Mouse (Mus musculus): ENCODE data around the gene Nnmt.

DNA sequence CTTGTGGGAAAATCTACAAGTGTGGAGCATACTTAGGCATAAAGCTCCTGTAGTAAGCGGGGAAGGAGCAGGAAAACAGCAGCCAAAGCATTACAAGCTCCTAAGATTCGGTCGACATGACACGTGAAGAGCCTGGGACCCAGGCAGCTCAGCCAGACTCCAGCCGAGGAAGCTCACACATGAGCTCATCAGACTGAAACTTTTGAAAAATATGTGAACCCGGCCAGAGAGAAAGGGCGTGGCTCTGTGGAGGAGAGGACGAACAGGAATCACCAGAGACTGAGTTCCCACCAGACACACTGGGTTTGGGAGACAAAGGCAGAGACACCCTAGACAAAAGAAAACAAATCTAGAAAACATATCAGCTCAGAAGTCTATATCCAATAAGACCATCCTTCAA lies 35.9 kb upstream of the Nnmt start:
- TF ChIP-seq POLR2A (IDR thresholded peaks at IDR 0.05; ENCODE audit: low read depth, low read length): no peak
- TF ChIP-seq CTCF (conservative IDR thresholded peaks at IDR 0.05; ENCODE audit: insufficient read depth, insufficient read length, low read depth, low read length): no peak
